Mouse (Mus musculus): ENCODE results near the gene Cry2.

GRCm38 (mm10) chr2:92364086-92364485, 69.8 kb downstream of the Cry2 start:
- no peak for TF ChIP-seq CTCF (IDR thresholded peaks at IDR 0.05)
- no peak for TF ChIP-seq EP300 (IDR thresholded peaks at IDR 0.05; ENCODE audit: insufficient read depth, low read depth, low read length)
- no peak for TF ChIP-seq POLR2A (IDR thresholded peaks at IDR 0.05; ENCODE audit: insufficient read depth, low read depth, low read length)
